Mouse (Mus musculus): ENCODE data around the gene Cnbp.

Gene Cnbp

GRCm38 (mm10) chr6:87806028-87806427 lies 44.9 kb downstream of the Cnbp start:
- no peak for DNase-seq (ENCODE audit: low spot score)

- DNase-seq (ENCODE audit: low spot score) = no peak
Observed at GRCm38 (mm10) chr6:87805448-87805847, 45.5 kb downstream of the Cnbp start.

GRCm38 (mm10) chr6:87804886-87805285 lies 46.0 kb downstream of the Cnbp start:
- DNase-seq (ENCODE audit: low spot score) = no peak

GRCm38 (mm10) chr6:87804036-87804435 lies 46.9 kb downstream of the Cnbp start:
- DNase-seq (ENCODE audit: low spot score) = no peak

- no peak for DNase-seq (ENCODE audit: low spot score)
Observed at GRCm38 (mm10) chr6:87802462-87802861, 48.4 kb downstream of the Cnbp start.

- no peak for DNase-seq (ENCODE audit: low spot score)
Observed at GRCm38 (mm10) chr6:87799576-87799975, 51.3 kb downstream of the Cnbp start.

- no peak for DNase-seq (ENCODE audit: low spot score)
Observed at GRCm38 (mm10) chr6:87797321-87797720, 53.6 kb downstream of the Cnbp start.

- DNase-seq (ENCODE audit: low spot score) = no peak
Observed at GRCm38 (mm10) chr6:87796251-87796880, 54.5 kb downstream of the Cnbp start.

- no peak for DNase-seq (ENCODE audit: low spot score)
Observed at GRCm38 (mm10) chr6:87795385-87796150, 55.3 kb downstream of the Cnbp start.

- DNase-seq (ENCODE audit: low spot score) = no peak
Observed at GRCm38 (mm10) chr6:87793821-87794510, 56.9 kb downstream of the Cnbp start.

Measured in urinary bladder, postnatal 14 days (tissue).